Mouse (Mus musculus) heart, postnatal 10 days (tissue): ENCODE measurements around the gene Cd247. TPM values are rescaled to one million over a fixed set of nuclear protein-coding genes. Genes with fewer than 3 reads are reported as not detected.
"Not testable (repeated sequence)": the region's sequence is repeated elsewhere in the genome, so short reads cannot be mapped to it uniquely, and the experiment has no call there.

Source experiments
- DNase-seq, 2 experiments: peaks; one replicate each; pipeline ENCODE4 v3.0.0; 2021
- intact Hi-C: fragments of 180-260 bp; cut with DNase I; formaldehyde crosslinking; loops from one replicate; pipeline ENCODE4 v1.15.1; 2025
- total RNA-seq, 2 experiments: library from RNA; stranded (reverse); gene quantifications; 2 replicates each; pipeline ENCODE4 v1.2.3; 2021

Cd247 gene
- total RNA-seq = 1 to 10 TPM; 1.7 TPM

DNA sequence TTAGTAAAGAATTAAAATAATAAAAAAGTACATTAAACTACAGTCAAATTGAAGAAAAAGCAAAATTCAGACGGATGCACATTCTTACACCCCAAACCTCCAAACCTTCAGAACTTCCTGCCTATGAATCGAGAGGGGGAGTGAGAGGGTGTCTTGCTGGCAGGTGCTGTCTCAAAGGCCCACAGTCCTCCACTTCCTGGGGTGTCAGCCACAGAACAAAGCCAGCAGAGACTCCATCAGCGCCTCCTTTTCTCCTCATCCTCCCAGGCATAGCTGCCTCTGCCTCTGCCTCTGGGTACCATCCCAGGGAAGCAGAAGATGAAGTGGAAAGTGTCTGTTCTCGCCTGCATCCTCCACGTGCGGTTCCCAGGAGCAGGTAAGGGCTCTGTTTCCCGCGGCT lies at the start of gene Cd247:
Gene Cd247 (plus strand): TSS at position 171 of the 400 bp plus-strand sequence.
- DNase-seq = no peak
- intact Hi-C loops = no loop called here

DNA sequence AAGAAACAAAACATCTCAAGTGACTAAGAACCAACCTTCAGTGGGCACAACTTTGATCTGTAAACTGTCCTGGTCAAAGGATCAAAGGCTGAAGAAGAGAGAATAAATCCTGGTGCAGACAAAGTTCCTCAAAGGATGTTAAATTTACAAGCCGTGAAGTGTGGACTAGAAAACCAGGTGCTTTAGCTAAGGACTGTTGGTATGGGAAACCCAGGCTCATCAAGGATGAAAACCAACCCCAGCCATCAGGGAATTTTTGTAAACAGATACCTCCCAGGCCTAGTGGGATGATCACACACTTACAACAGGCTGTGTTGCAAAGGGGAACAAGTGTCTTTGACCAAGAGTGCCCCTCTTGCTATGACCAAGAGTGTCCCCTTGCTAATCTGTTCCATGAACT lies 49.5 kb upstream of the Cd247 start:
- DNase-seq = no peak
- intact Hi-C loops = loop anchor here (2.0 to 10.0 kb wide), 3 partner anchors 16 to 274 kb away; partner anchors contain the start of genes Dcaf6 and Mpc2

DNA sequence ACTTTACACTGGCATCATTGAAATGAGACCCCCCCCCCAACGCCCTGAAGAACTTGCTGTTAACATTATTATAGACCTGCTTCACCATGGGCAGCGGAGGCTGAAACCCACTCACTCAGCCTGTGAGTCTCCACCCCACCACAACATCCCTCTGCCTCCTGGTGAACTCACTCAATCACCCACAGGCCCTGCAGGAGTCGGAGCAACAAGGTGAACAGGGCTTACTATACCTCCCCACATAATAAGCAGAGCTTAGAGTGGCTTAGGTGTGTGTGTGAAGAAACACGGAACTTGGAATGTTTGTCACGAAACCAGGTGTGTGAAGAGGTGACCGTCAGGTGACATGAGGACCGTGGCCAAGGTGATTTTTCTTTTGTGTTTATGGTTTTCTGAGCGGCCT lies 46.5 kb upstream of the Cd247 start:
- DNase-seq = no peak
- intact Hi-C loops = no loop called here

DNA sequence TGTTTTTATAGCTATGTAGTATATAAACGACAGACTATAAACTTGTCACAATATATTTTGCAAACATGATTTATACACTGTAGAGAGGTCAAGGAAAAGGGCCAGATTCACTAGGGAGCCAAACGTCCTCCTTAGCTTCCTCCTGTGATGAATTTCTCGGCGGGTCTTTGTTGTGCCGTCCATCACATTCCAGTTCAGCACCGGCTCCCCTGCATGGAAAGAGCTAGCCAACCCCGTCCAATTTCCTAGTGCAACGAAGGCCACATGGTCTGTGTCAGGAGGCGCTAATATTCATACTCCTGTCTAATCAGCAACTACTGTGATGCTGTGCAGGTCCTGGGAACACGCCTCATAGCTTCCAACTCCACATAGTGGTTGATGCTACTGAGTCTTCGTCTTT lies 40.4 kb upstream of the Cd247 start:
- DNase-seq = no peak
- intact Hi-C loops = no loop called here

DNA sequence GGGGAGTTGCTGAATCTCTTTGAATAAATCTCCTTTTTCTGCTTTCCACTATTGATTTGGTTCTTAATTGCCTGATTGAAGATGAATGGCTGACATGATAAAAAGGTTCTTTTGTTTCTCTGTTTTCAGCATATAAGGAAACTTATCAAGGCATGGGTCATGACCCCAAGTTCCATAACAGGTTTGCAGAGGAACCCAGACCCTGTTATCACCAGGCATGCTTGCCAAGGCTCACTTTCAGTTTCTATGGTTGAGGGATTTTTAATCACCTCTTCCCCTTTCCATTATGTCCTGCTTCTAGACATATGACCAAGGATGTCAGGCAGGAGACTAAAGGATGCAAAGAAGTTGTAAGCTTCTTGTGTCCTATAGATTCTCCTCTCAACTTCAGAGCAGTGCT lies 37.3 kb upstream of the Cd247 start:
- DNase-seq = no peak
- intact Hi-C loops = no loop called here

DNA sequence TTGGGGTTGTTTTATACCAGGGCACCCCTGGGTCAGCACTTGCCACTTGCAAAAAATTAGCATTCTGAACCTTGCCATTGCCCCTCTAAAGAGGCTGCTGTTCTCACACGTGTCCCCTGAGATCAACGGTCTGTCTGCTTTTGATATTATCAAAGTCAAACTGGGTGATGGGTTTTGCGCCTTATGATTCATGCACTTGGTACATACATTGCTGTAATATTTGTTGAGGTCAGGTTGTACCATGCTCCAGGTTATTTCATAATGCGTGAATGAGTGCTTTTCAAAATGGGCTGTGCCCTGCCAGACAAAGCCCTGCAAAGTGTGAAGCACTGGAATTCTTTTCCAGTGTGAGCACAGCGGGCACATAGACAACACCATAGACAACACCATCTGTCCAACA lies 36.6 kb upstream of the Cd247 start:
- intact Hi-C loops = no loop called here
- DNase-seq = no peak

DNA sequence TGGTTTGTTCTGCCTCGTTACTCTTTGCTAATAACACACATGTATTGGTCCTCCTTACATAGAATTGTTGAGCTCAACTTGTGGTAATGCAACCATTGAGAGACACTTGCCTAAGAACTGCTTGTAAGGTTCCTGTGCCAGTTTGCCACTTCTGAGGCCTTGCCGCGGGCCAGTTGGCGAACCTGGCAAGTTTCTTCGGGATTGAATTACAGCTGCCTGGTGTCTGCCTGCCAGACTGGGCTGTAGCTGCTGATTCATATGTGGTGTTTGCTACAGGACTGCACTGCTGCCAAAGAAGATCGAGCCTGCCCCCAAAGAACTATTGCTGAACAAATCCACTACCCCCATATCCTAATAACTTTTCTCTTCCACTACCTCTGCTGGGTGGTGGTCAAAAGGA lies 34.3 kb upstream of the Cd247 start:
- DNase-seq = no peak
- intact Hi-C loops = loop anchor here (1.0 to 2.0 kb wide), 2 partner anchors 15 to 197 kb away; no protein-coding TSS in a partner anchor

DNA sequence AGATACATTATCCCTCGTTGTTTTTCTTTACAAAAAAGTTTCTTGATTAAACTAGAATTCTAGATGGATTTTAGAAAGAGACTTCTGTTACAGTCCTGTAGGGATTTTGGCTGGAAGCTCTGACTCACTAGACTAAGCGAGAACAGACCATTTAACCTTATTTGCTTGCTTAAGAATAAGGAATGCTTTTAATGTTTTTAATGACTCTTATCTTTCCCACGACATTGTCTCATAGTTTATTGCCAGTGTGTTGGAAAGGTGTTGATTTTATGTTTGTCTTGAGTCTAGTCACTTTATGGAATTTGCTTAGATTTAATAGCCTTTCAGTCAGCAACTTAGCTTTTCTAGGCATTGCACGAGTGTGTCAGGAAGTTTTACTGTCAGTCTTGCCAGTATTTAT lies 33.3 kb upstream of the Cd247 start:
- intact Hi-C loops = loop anchor here (2.0 to 5.0 kb wide), 2 partner anchors 16 to 173 kb away; no protein-coding TSS in a partner anchor
- DNase-seq = no peak

DNA sequence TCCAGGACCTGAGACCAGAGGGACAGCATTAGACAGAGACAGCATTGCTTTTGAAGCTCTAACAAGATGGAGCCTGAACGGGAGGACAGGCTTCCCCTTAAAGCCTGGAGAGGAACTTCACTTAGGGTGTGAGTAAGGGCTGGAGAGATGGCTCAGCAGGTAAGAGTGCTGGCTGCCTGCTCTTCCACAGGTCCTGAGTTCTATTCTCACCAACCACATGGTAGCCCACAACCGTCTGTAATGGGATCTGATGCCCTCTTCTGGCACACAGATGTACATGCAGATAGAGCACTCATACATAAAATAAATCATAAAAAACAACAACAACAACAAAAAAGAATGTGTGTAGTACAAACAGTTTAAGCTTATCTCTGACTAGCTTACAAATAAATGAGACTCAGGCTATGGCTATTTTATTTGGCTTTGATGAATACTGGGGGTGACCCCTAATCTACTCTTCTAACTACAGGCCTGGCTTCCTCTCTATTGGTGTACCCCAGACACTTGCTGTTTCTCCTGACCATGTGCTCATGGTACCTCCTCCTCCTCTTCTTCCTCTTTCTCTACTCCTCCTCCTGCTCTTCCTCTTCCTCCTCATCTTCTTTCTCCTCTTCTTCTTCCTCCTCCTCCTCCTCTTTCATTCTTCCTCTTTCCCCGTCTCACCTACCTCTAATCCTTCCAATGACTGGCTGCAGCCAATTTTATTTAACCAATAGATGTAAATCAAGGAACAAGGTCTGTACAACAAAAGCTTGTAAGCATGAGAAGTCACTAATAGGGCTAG lies 26.8 kb upstream of the Cd247 start:
- no peak for DNase-seq
- intact Hi-C loops = loop anchor here (10.0 kb wide), 1 partner anchor 367 kb away; no protein-coding TSS in a partner anchor

DNA sequence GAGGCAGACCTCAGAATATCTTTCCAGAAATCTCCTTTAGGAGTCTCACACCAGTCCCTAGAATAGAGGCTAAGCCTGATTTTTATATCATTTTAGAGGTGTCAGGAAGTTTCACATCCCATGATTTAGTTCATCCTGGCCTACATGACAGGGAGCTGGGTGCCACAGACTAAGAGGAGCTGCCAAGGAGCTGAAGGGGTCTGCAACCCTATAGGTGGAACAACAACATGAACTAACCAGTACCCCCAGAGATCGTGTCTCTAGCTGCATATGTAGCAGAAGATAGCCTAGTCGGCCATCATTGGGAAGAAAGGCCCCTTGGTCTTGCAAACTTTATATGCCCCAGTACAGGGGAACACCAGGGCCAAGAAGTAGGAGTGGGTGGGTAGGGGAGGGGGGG lies 26.0 kb upstream of the Cd247 start:
- intact Hi-C loops = loop anchor here (10.0 kb wide), 1 partner anchor 368 kb away; no protein-coding TSS in a partner anchor
- DNase-seq = not testable (repeated sequence)

DNA sequence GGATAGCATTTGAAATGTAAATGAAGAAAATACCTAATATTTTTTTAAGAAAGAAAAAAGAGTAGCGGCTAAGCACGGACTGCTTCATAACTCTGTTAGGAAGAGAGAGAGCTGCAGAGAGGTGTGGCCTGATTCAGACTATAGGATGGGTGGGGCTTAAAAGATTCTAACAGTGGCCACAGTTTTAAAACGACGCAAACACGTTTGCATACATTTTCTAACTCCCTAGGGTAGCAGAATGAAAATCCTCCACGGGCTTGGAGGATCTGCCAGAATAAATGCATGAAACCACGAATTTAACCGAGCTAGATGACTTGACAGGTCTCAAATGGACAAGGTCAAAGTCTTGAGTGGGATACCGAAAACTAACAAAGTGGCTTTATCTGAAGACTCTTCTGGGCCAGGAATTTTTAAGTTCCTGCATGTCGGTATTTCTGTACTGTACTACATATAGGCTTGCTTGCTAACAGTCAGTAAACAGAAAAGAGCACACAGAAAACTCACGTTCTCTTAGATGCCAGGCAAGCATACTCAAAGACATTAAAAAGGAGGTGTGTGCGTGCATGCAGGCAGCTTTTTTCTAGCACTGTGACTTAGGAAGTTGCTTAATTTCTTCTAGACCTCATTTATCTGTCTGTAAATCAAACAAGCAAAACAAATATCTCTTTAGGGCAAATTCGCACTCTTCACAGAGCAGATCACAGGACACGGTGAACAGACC lies 25.4 kb upstream of the Cd247 start:
- no peak for DNase-seq
- intact Hi-C loops = loop anchor here (10.0 kb wide), 1 partner anchor 368 kb away; no protein-coding TSS in a partner anchor

DNA sequence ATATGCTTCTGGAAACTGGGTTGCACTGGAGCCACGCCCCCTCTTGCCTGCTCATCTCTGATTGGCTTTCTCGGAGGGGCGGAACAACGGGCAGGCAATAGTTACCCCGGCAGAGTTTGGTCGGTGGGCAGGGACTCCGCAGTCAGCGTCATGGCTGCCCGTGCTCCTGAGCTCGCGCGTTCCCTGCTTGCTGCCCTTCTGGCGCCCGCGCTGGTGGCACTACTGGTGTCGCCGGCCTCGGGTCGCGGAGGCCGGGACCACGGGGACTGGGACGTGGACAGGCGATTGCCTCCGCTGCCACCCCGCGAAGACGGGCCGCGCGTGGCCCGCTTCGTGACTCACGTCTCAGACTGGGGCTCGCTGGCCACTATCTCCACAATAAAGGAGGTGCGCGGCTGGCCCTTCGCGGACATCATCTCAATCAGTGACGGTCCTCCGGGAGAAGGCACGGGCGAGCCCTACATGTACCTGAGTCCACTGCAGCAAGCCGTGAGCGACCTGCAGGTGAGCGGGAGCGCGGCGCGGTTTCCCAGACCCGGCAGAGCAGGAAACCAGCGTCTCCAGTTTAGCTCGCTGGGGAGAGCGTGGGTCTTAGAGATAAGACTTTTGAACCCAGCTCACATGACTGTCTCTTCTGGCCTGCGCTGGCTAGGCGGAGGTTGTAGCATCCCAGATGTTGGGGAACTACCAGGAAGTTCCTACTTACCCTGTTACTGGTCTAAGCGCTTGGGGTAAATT lies 24.7 kb upstream of the Cd247 start, which contains the start of gene Creg1:
Gene Creg1 (plus strand): TSS at position 112 of the 738 bp plus-strand sequence.
- intact Hi-C loops = loop anchor here (10.0 kb wide), 1 partner anchor 369 kb away; no protein-coding TSS in a partner anchor

DNA sequence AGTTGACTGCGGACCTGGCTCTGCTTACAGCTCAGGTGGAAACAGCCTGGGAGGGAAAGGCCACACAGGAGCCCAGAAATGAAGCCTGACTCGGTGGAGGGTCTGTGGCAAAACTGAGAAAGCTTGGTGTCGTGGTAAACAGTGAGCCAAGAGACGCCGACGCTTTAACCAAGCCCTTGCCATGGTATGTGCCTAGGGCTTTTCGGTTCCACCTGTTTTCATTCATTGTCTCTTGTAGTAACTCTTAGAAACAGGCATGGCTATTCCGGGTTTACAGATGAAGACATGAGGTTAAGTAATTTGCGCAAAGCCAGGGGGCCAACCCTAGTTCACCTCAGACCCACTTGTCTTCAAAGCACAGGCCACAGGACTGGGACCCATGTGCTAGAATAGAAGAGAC lies 23.9 kb upstream of the Cd247 start:
- intact Hi-C loops = loop anchor here (10.0 kb wide), 1 partner anchor 370 kb away; no protein-coding TSS in a partner anchor
- no peak for DNase-seq

More for the DNA sequence above, 24.7 kb upstream of the Cd247 start, which contains the start of gene Creg1:
- DNase-seq = peak; percentile 96

DNA sequence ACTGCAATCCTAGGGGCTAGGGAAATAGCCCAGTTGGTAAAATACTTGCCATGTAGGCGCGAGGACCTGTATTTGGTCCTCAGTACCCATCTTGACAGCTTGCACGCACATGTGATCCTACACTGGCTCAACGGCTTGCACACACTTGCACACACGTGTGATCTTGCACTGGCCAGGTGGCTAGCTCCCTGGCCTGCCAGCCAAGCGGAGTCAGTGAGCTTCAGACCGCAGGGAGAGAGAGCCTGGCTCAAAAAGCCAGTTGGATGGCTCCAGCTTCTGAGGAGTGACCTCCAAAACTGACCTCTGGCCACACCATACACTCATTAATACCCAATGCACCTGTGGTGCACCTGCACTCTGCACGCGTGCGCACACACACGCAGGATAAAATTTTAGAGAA lies 23.4 kb upstream of the Cd247 start:
- intact Hi-C loops = loop anchor here (10.0 kb wide), 1 partner anchor 370 kb away; no protein-coding TSS in a partner anchor
- DNase-seq = no peak

DNA sequence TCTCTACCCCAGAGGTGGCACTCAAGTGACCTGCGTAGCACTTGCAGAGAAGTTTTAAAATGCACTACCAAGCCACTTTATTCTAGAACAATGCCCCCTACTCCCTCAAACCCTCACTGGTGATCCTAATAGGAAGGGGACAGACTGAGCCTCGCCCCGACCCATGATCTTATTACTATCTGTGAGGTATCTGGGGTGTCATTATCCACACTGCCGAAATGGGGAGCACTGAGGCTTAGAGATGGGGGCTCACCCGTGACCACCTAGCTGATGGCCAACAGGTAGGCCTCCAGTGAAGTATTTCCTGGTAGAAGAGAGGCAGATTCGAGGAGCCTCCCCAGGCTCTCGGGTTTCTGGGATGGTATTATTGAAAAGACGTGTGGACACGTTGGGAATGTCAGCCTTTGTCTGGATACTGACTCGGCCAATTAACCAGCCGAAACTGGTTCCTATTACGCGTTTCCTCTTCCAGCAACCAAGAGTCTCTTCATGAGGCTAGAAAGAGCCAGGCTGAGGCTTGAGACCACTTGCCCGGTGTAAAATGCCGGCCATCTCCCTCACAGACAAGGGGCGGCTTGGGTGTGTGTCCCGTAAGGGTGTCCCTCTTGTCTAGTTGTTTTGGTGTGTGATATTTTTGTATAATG lies 22.7 kb upstream of the Cd247 start:
- no peak for DNase-seq
- intact Hi-C loops = loop anchor here (10.0 kb wide), 1 partner anchor 371 kb away; no protein-coding TSS in a partner anchor

DNA sequence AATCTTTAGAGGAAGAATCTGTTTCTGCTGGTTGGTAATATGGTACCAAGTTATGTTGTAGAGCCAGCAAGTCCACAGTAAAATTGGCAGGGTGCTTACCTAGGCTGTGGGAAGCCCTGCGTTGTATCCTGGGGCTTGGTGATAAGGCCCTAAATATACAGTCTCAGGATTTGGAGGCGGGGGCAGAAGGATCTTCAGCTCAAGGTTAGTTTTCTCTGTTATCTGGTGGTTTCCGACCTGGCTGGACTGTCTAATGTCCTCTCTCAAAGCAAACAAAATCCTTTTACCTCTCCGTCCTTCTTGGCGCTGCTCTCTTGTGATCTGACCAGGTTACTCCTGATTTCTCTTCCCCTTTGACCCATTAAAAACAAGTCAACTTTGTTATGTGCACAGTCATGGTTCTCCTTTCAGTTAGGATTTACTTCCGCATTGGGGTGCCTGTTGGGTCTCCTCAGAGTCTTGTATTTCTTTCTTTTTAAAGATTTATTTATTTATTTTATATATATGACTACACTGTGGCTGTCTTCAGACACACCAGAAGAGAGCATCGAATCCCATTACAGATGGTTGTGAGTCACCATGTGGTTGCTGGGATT lies 22.1 kb upstream of the Cd247 start:
- no peak for DNase-seq
- intact Hi-C loops = loop anchor here (10.0 kb wide), 1 partner anchor 372 kb away; no protein-coding TSS in a partner anchor

DNA sequence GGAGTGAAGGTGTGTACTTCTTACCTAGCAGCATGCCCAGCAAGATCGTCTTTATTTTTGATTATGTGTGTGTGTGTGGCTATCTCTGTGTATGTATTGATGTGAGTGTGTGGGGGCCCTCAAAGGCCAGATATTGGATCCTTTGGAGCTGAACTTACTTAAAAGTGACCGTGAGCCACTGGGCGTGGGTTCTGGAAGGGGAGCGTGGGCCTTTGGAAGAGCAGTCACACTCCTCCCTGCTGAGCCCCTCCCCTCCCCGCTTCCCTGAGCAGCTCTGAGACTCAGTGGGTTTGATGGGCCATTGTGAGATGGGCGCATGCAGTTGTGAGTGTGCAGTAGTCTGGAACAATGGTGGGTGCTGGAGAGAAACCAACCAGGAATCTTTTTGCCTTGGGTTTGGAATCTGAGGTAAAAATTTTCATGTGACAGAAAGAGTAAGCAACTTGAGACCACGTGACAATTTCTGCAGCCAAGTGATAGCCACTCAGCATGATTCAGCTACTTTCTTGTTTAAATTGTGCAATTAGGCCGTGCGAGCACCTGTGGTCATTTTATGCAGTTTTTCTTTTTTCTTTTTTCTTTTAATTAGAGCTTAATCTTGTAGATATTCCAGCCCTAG lies 19.5 kb upstream of the Cd247 start:
- intact Hi-C loops = loop anchor here (10.0 kb wide), 1 partner anchor 374 kb away; no protein-coding TSS in a partner anchor
- no peak for DNase-seq

DNA sequence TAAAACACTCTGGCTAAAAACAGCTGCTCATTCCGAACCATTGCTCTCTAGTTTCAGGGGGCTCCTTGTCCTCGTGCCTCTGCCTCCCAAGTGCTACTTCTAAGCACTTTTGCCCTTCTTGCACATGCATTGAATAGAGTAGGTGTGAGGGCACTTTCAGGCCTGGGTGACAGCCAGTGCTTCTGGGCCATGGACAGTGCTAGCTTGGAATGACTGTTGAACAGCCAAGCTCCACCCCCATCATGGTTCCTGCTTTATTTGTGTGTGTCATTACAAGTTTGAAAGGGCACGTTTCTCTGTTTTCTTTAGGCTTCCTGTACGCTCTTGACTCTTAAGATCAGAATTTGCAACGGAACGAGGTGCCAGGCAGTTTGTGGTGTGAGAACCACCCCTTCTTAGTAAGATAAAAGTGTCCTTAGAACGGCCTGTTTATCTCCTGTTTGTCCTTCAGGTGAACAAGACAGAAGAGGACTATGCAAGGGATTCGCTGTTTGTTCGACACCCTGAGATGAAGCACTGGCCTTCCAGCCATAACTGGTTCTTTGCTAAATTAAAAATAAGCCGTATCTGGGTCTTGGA lies 18.2 kb upstream of the Cd247 start:
- no peak for DNase-seq
- intact Hi-C loops = loop anchor here (10.0 kb wide), 3 partner anchors 235 to 595 kb away; partner anchors contain the start of gene Pou2f1
